14 mouse cellular contexts compared by ENCODE assay signal in genomic region chr5:103972801-103973200, GRCm38 (mm10). TPM values are rescaled to one million over a fixed set of nuclear protein-coding genes. Genes with fewer than 3 reads are reported as not detected.
DNase-seq lines count a peak whose midpoint lies in the region; ATAC-seq and TF ChIP-seq lines count a peak whose summit lies in the region.
"Had no signal": no experiment of that assay in that cellular context is flagged by ENCODE, and none has a peak within 500 bp of the region (broad histone marks: within the 10 kb centered on the region; RNA-seq: fewer than 3 reads in every experiment).

No protein-coding gene starts in this region.

- H3K9ac ChIP-seq in kidney, embryonic 15.5 days = no peak overlapping the region
- H3K9ac ChIP-seq in CH12.LX (ENCODE audit: insufficient read depth, low read depth) = peak overlapping the region; percentile 51
- H3K9ac ChIP-seq: hindbrain, embryonic 13.5 days; neural tube, embryonic 13.5 days had no signal

- in situ Hi-C loops in CH12.LX (cut with MboI; ENCODE audit: low pct_ligation_motif_present, low pct_unique_long_range_greater_than_20kb, low sequenced_read_pairs) = no loop called here

- DNase-seq in kidney, adult 9 months = no peak
- no peak for DNase-seq in CH12.LX (ENCODE audit: extremely low read depth)
- no peak for DNase-seq in right cerebral cortex, postnatal 25 days
- DNase-seq in left cerebral cortex, postnatal 4 days = no peak
- no peak for DNase-seq in gastrocnemius, adult 8-10 months (ENCODE audit: low spot score in 2 of 2)
- DNase-seq: adrenal gland, adult 2 months; cerebellum, postnatal 14 days; layer of hippocampus, postnatal 36 days had no signal

- H3K27me3 ChIP-seq in kidney, embryonic 15.5 days = no peaks in the 10 kb centered on the region
- H3K27me3 ChIP-seq in CH12.LX (replicated peaks) = no peaks in the 10 kb centered on the region
- H3K27me3 ChIP-seq: hindbrain, embryonic 13.5 days; neural tube, embryonic 13.5 days had no signal

- 62% methylated on average over 13 of the region's 13 CpGs for WGBS in kidney, embryonic 15.5 days

- no peaks in the 10 kb centered on the region for H3K9me3 ChIP-seq in kidney, embryonic 15.5 days (replicated peaks)
- H3K9me3 ChIP-seq in CH12.LX (replicated peaks; ENCODE audit: low read length) = no peaks in the 10 kb centered on the region
- H3K9me3 ChIP-seq: hindbrain, embryonic 13.5 days; neural tube, embryonic 13.5 days had no signal

- H3K27ac ChIP-seq in kidney, embryonic 15.5 days = no peak overlapping the region
- H3K27ac ChIP-seq in CH12.LX (ENCODE audit: insufficient read depth, low read depth) = no peak overlapping the region
- H3K27ac ChIP-seq: hindbrain, embryonic 13.5 days; neural tube, embryonic 13.5 days had no signal

- no peak for TF ChIP-seq POLR2A in CH12.LX (IDR thresholded peaks at IDR 0.05; ENCODE audit: low read depth, low read length)

- TF ChIP-seq CTCF in CH12.LX (conservative IDR thresholded peaks at IDR 0.05 in 1 of 2, IDR thresholded peaks at IDR 0.05 in 1 of 2; ENCODE audit: low read depth in 2 of 2, low read length in 2 of 2) = peak in 1 of 2 experiments; percentile 24; a peak in 1 of 4 replicates

- no peaks in the 10 kb centered on the region for H3K36me3 ChIP-seq in kidney, embryonic 15.5 days
- no peaks in the 10 kb centered on the region for H3K36me3 ChIP-seq in CH12.LX (replicated peaks in 1 of 2; ENCODE audit: control insufficient read depth in 1 of 2, insufficient read depth in 1 of 2, low read length in 1 of 2)
- H3K36me3 ChIP-seq: G1E; hindbrain, embryonic 13.5 days; neural tube, embryonic 13.5 days had no signal

- H3K4me3 ChIP-seq in kidney, embryonic 15.5 days (replicated peaks) = 0 out of 2 replicates have a peak overlapping the region, but pooled peaks have one; percentile 10
- H3K4me3 ChIP-seq in CH12.LX (replicated peaks in 1 of 3; ENCODE audit: low read depth in 2 of 3, low read length in 2 of 3, poor library complexity in 1 of 3) = peak overlapping the region in 1 of 3 experiments; percentile 60
- H3K4me3 ChIP-seq: hindbrain, embryonic 13.5 days; neural tube, embryonic 13.5 days had no signal

- dilution Hi-C loops in CH12.LX (cut with MboI; ENCODE audit: extremely low pct_ligation_motif_present, extremely low pct_unique_long_range_greater_than_20kb, low sequenced_read_pairs) = no loop called here

- H3K4me1 ChIP-seq in kidney, embryonic 15.5 days = 0 out of 2 replicates have a peak, but pooled peaks cover 5% of the 10 kb centered on the region
- peaks cover 3 to 6% of the 10 kb centered on the region in 2 experiments; a peak in 2 of 4 replicates for H3K4me1 ChIP-seq in CH12.LX (ENCODE audit: control insufficient read depth in 1 of 2, insufficient read depth in 2 of 2)
- H3K4me1 ChIP-seq: hindbrain, embryonic 13.5 days; neural tube, embryonic 13.5 days had no signal

- H3K79me2 ChIP-seq in CH12.LX (replicated peaks; ENCODE audit: control insufficient read depth, extremely low read depth, insufficient read depth, poor library complexity, severe bottlenecking) = no peaks in the 10 kb centered on the region

- H3K4me2 ChIP-seq in kidney, embryonic 15.5 days = peak overlapping the region; percentile 43
- H3K4me2 ChIP-seq in CH12.LX (ENCODE audit: insufficient read depth, low read depth, poor library complexity, severe bottlenecking) = peak overlapping the region; percentile 63
- H3K4me2 ChIP-seq: hindbrain, embryonic 13.5 days; neural tube, embryonic 13.5 days had no signal

- TF ChIP-seq RAD21 in CH12.LX (IDR thresholded peaks at IDR 0.05; ENCODE audit: low read depth, low read length) = no peak; the same call in 1 of the 2 replicates

- ATAC-seq in kidney, embryonic 15.5 days (replicated peaks; ENCODE audit: low FRiP score) = no peak
- peak; percentile 21; the same call in 1 of the 2 replicates for ATAC-seq in granulocyte monocyte progenitor cell, adult 5-6 weeks (replicated peaks; ENCODE audit: poor library complexity, severe bottlenecking)
- ATAC-seq in megakaryocyte, adult 5-6 weeks (ENCODE audit: poor library complexity, severe bottlenecking) = peak; percentile 41

- intact Hi-C loops in left cerebral cortex, postnatal 4 days (cut with DNase I) = no loop called here

- TF ChIP-seq EP300 in CH12.LX (IDR thresholded peaks at IDR 0.05; ENCODE audit: low read length) = no peak

TF ChIP-seq in CH12.LX, 34 proteins besides CTCF, POLR2A, EP300 and RAD21:
- peak; percentile 16; the same call in 1 of the 2 replicates for TF ChIP-seq MAX (IDR thresholded peaks at IDR 0.05; ENCODE audit: low read length)
- no peak for TF ChIP-seq E2F4 (IDR thresholded peaks at IDR 0.05; ENCODE audit: insufficient replicate concordance, low read depth, low read length)
- 0 out of 2 replicates have a peak, but pooled peaks have one; percentile 20 for TF ChIP-seq KAT2A (IDR thresholded peaks at IDR 0.05; ENCODE audit: insufficient replicate concordance, low read length)
- 0 out of 2 replicates have a peak, but pooled peaks have one; percentile 11 for TF ChIP-seq BHLHE40 (IDR thresholded peaks at IDR 0.05; ENCODE audit: low read depth, low read length)
- 0 out of 2 replicates have a peak, but pooled peaks have one; percentile 16 for TF ChIP-seq MYC (IDR thresholded peaks at IDR 0.05; ENCODE audit: low read depth, low read length)
- TF ChIP-seq POLR2AphosphoS2 (IDR thresholded peaks at IDR 0.05; ENCODE audit: low read depth, low read length) = no peak
- TF ChIP-seq ZMIZ1 (IDR thresholded peaks at IDR 0.05; ENCODE audit: low read depth, low read length) = no peak
- TF ChIP-seq IRF4 (IDR thresholded peaks at IDR 0.05; ENCODE audit: low read depth, low read length) = no peak
- no peak for TF ChIP-seq ETS1 (conservative IDR thresholded peaks at IDR 0.05; ENCODE audit: low read depth, low read length)
- TF ChIP-seq MXI1 (IDR thresholded peaks at IDR 0.05; ENCODE audit: low read depth, low read length) = 0 out of 2 replicates have a peak, but pooled peaks have one; percentile 11

RNA-seq across cellular contexts. Expression of gene Hsd17b13, which starts 4.4 kb away (rescaled TPM):
- polyA plus RNA-seq in kidney, embryonic 15.5 days (2015; fragmentation: Nextera tagmentation; extraction: Ambion mirVana) = 0.27 and 0.49 TPM in 2 replicates
- 0.55 and 0.64 TPM in 2 replicates for total RNA-seq in CH12.LX (2012; rRNA removed)
- total RNA-seq in CH12.LX (2014; rRNA removed) = 0.36 TPM in 1 of 2 replicates, not detected in the other
- polyA plus RNA-seq in CH12.LX (2012; ENCODE audit: insufficient read length, low read depth) = 0.23 and 0.37 TPM in 2 replicates
- total RNA-seq in granulocyte monocyte progenitor cell, adult 5-6 weeks (2014; fragmentation: Nextera tagmentation) = not detected in 2 replicates
- not detected in 2 replicates for total RNA-seq in granulocyte monocyte progenitor cell, adult 5-6 weeks (2017)
- total RNA-seq in megakaryocyte, adult 5-6 weeks (2015) = not detected in 2 replicates
- not detected in 2 replicates for total RNA-seq in megakaryocyte, adult 5-6 weeks (2017)
- total RNA-seq in left cerebral cortex, postnatal 4 days (2021) = not detected
- total RNA-seq in gastrocnemius, adult 8-10 months (2022) = not detected
- total RNA-seq: G1E; layer of hippocampus, postnatal 36 days had no signal
- polyA plus RNA-seq: adrenal gland, adult 2 months; G1E; hindbrain, embryonic 13.5 days; neural tube, embryonic 13.5 days had no signal

RNA-seq across cellular contexts. Expression of gene Hsd17b11, which starts 48.9 kb away (rescaled TPM):
- 7.3 and 8.0 TPM in 2 replicates for polyA plus RNA-seq in kidney, embryonic 15.5 days (2015; fragmentation: Nextera tagmentation; extraction: Ambion mirVana)
- total RNA-seq in CH12.LX (2012; rRNA removed) (7.7 and 9.4 TPM in 2 replicates), CH12.LX (2014; rRNA removed) (15.3 and 17.3 TPM in 2 replicates)
- polyA plus RNA-seq in CH12.LX (2012; ENCODE audit: insufficient read length, low read depth) = 23.1 and 25.8 TPM in 2 replicates
- 63.1 and 79.0 TPM in 2 replicates for total RNA-seq in granulocyte monocyte progenitor cell, adult 5-6 weeks (2014; fragmentation: Nextera tagmentation)
- total RNA-seq in granulocyte monocyte progenitor cell, adult 5-6 weeks (2017) = 79.8 and 93.7 TPM in 2 replicates
- 81.4 and 90.7 TPM in 2 replicates for total RNA-seq in megakaryocyte, adult 5-6 weeks (2015)
- 97.2 and 115 TPM in 2 replicates for total RNA-seq in megakaryocyte, adult 5-6 weeks (2017)
- total RNA-seq in left cerebral cortex, postnatal 4 days (2021) = 10 to 100 TPM; 20.2 to 22.6 TPM
- 1 to 10 TPM; 4.8 to 8.4 (median 7.0) TPM for total RNA-seq in gastrocnemius, adult 8-10 months (2022)
